Mouse (Mus musculus): Measurements from ENCODE around the gene Fmnl2. TPM values are rescaled to one million over a fixed set of nuclear protein-coding genes. Genes with fewer than 3 reads are reported as not detected.

Gene Fmnl2
- polyA plus RNA-seq, 1 experiment from 2014 or later = 10.5 TPM

- WGBS = 89% methylated on average over 7 of the region's 7 CpGs
- H3K4me1 ChIP-seq (replicated peaks) = no peaks in the 10 kb centered on the region
These were observed 248.4 kb downstream of the Fmnl2 start for GRCm38 (mm10) chr2:53106056-53106455.

GRCm38 (mm10) chr2:53106472-53106871 lies 248.8 kb downstream of the Fmnl2 start:
- ATAC-seq (ENCODE audit: low read depth) = no peak; the same call in 1 of the 2 replicates
- Histone ChIP-seq H3K9ac (no peak overlapping the region), H3K4me3 (no peak overlapping the region), H3K4me1 (replicated peaks) (no peaks in the 10 kb centered on the region), H3K4me2 (no peak overlapping the region), H3K27me3 (no peaks in the 10 kb centered on the region), H3K36me3 (peaks cover 84% of the 10 kb centered on the region), H3K9me3 (no peaks in the 10 kb centered on the region), H3K27ac (replicated peaks) (no peak overlapping the region; the same call in 1 of the 2 replicates)
- 90% methylated on average over 8 of the region's 8 CpGs for WGBS

More at GRCm38 (mm10) chr2:53106056-53106455, 248.4 kb downstream of the Fmnl2 start:
- H3K27me3 ChIP-seq = no peaks in the 10 kb centered on the region
- no peak overlapping the region for H3K4me2 ChIP-seq
- ATAC-seq (ENCODE audit: low read depth) = no peak
- H3K4me3 ChIP-seq = no peak overlapping the region
- no peaks in the 10 kb centered on the region for H3K9me3 ChIP-seq
- H3K27ac ChIP-seq (replicated peaks) = no peak overlapping the region; the same call in 1 of the 2 replicates
- H3K9ac ChIP-seq = no peak overlapping the region
- H3K36me3 ChIP-seq = peaks cover 83% of the 10 kb centered on the region

- no peak overlapping the region for H3K4me3 ChIP-seq
- no peak for ATAC-seq (ENCODE audit: low read depth)
- H3K4me2 ChIP-seq = no peak overlapping the region
- no peak overlapping the region for H3K9ac ChIP-seq
- H3K36me3 ChIP-seq = peaks cover 82% of the 10 kb centered on the region
- H3K9me3 ChIP-seq = no peaks in the 10 kb centered on the region
- H3K4me1 ChIP-seq (replicated peaks) = no peaks in the 10 kb centered on the region
- H3K27ac ChIP-seq (replicated peaks) = no peak overlapping the region
- WGBS = 84% methylated on average over 5 of the region's 5 CpGs
- H3K27me3 ChIP-seq = no peaks in the 10 kb centered on the region
These were observed 250.9 kb downstream of the Fmnl2 start for GRCm38 (mm10) chr2:53108547-53108946.

- no peak overlapping the region for H3K4me3 ChIP-seq
- no peak overlapping the region for H3K4me2 ChIP-seq
- 0 out of 2 replicates have a peak, but pooled peaks have one; percentile 38 for ATAC-seq (ENCODE audit: low read depth)
- H3K36me3 ChIP-seq = peaks cover 69% of the 10 kb centered on the region
- H3K27me3 ChIP-seq = no peaks in the 10 kb centered on the region
- no peaks in the 10 kb centered on the region for H3K4me1 ChIP-seq (replicated peaks)
- H3K27ac ChIP-seq (replicated peaks) = no peak overlapping the region
- H3K9ac ChIP-seq = no peak overlapping the region
- 74% methylated on average over 5 of the region's 5 CpGs for WGBS
- H3K9me3 ChIP-seq = no peaks in the 10 kb centered on the region
These were observed 264.1 kb downstream of the Fmnl2 start for GRCm38 (mm10) chr2:53121797-53122196.

- Histone ChIP-seq H3K4me1 (replicated peaks) (no peaks in the 10 kb centered on the region), H3K27ac (replicated peaks) (no peak overlapping the region), H3K27me3 (no peaks in the 10 kb centered on the region), H3K9me3 (no peaks in the 10 kb centered on the region), H3K9ac (no peak overlapping the region), H3K36me3 (peaks cover 61% of the 10 kb centered on the region), H3K4me3 (no peak overlapping the region), H3K4me2 (no peak overlapping the region)
- no peak for ATAC-seq (ENCODE audit: low read depth)
- 92% methylated on average over 3 of the region's 3 CpGs for WGBS
These were observed 268.3 kb downstream of the Fmnl2 start for GRCm38 (mm10) chr2:53125998-53126397.

- Histone ChIP-seq H3K4me1 (replicated peaks) (no peaks in the 10 kb centered on the region), H3K4me3 (no peak overlapping the region), H3K9ac (no peak overlapping the region), H3K4me2 (no peak overlapping the region), H3K27me3 (no peaks in the 10 kb centered on the region), H3K9me3 (no peaks in the 10 kb centered on the region), H3K27ac (replicated peaks) (no peak overlapping the region), H3K36me3 (peaks cover 57% of the 10 kb centered on the region)
- WGBS = 71% methylated on average over 6 of the region's 6 CpGs
- no peak for ATAC-seq (ENCODE audit: low read depth)
These were observed 271.4 kb downstream of the Fmnl2 start for GRCm38 (mm10) chr2:53129070-53129469.

- no peaks in the 10 kb centered on the region for H3K9me3 ChIP-seq
- no peak overlapping the region for H3K9ac ChIP-seq
- ATAC-seq (ENCODE audit: low read depth) = no peak
- no peaks in the 10 kb centered on the region for H3K27me3 ChIP-seq
- H3K36me3 ChIP-seq = peaks cover 48% of the 10 kb centered on the region
- H3K27ac ChIP-seq (replicated peaks) = no peak overlapping the region
- H3K4me3 ChIP-seq = no peak overlapping the region
- 94% methylated on average over 9 of the region's 9 CpGs for WGBS
- no peaks in the 10 kb centered on the region for H3K4me1 ChIP-seq (replicated peaks)
- no peak overlapping the region for H3K4me2 ChIP-seq
These were observed 273.9 kb downstream of the Fmnl2 start for GRCm38 (mm10) chr2:53131567-53131966.

GRCm38 (mm10) chr2:53146852-53147251 lies 289.2 kb downstream of the Fmnl2 start:
- Histone ChIP-seq H3K27me3 (no peaks in the 10 kb centered on the region), H3K9me3 (no peaks in the 10 kb centered on the region), H3K4me3 (no peak overlapping the region), H3K36me3 (peaks cover 52% of the 10 kb centered on the region), H3K27ac (replicated peaks) (no peak overlapping the region), H3K9ac (no peak overlapping the region), H3K4me2 (no peak overlapping the region), H3K4me1 (replicated peaks) (no peaks in the 10 kb centered on the region)
- ATAC-seq (ENCODE audit: low read depth) = no peak

- H3K9me3 ChIP-seq = no peaks in the 10 kb centered on the region
- no peak for ATAC-seq (ENCODE audit: low read depth)
These were observed 316.3 kb downstream of the Fmnl2 start for GRCm38 (mm10) chr2:53173966-53174365.

GRCm38 (mm10) chr2:53178966-53179365 lies 321.3 kb downstream of the Fmnl2 start:
- Histone ChIP-seq H3K36me3 (peaks cover 22% of the 10 kb centered on the region), H3K27ac (replicated peaks) (no peak overlapping the region), H3K9ac (no peak overlapping the region), H3K4me3 (no peak overlapping the region), H3K4me1 (replicated peaks) (peaks cover 10% of the 10 kb centered on the region), H3K27me3 (no peaks in the 10 kb centered on the region), H3K9me3 (no peaks in the 10 kb centered on the region), H3K4me2 (no peak overlapping the region)
- ATAC-seq (ENCODE audit: low read depth) = no peak
- WGBS = 81% methylated on average over 3 of the region's 3 CpGs

More at GRCm38 (mm10) chr2:53173966-53174365, 316.3 kb downstream of the Fmnl2 start:
- Histone ChIP-seq H3K4me3 (no peak overlapping the region), H3K9ac (no peak overlapping the region), H3K4me2 (no peak overlapping the region), H3K27me3 (no peaks in the 10 kb centered on the region), H3K36me3 (peaks cover 31% of the 10 kb centered on the region), H3K27ac (replicated peaks) (no peak overlapping the region), H3K4me1 (replicated peaks) (no peaks in the 10 kb centered on the region)

- peaks cover 10% of the 10 kb centered on the region for H3K4me1 ChIP-seq (replicated peaks)
- no peak overlapping the region for H3K4me3 ChIP-seq
- H3K36me3 ChIP-seq = peaks cover 16% of the 10 kb centered on the region
- ATAC-seq (ENCODE audit: low read depth) = no peak
- H3K9me3 ChIP-seq = no peaks in the 10 kb centered on the region
- H3K4me2 ChIP-seq = no peak overlapping the region
- no peak overlapping the region for H3K27ac ChIP-seq (replicated peaks)
- no peaks in the 10 kb centered on the region for H3K27me3 ChIP-seq
- H3K9ac ChIP-seq = no peak overlapping the region
These were observed 322.2 kb downstream of the Fmnl2 start for GRCm38 (mm10) chr2:53179876-53180275.
